Mouse (Mus musculus): ENCODE measurements around the gene AC109138.7.

Gene AC109138.7

GRCm38 (mm10) chr19:4254230-4254629, 40.1 kb downstream of the AC109138.7 start:
- DNase-seq (ENCODE audit: low spot score in 2 of 2): no peak

GRCm38 (mm10) chr19:4255583-4256162, 41.5 kb downstream of the AC109138.7 start:
- DNase-seq (ENCODE audit: low spot score in 2 of 2): no peak

GRCm38 (mm10) chr19:4257216-4257896, 43.2 kb downstream of the AC109138.7 start:
- peak; percentile 95 to 96 for DNase-seq (ENCODE audit: low spot score in 2 of 2)

GRCm38 (mm10) chr19:4257897-4258252, 43.7 kb downstream of the AC109138.7 start:
- DNase-seq (ENCODE audit: low spot score in 2 of 2): no peak

GRCm38 (mm10) chr19:4261038-4261698, 47.0 kb downstream of the AC109138.7 start:
- no peak for DNase-seq (ENCODE audit: low spot score in 2 of 2)

GRCm38 (mm10) chr19:4262756-4263155, 48.6 kb downstream of the AC109138.7 start:
- no peak for DNase-seq (ENCODE audit: low spot score in 2 of 2)

GRCm38 (mm10) chr19:4263702-4264101, 49.5 kb downstream of the AC109138.7 start:
- DNase-seq (ENCODE audit: low spot score in 2 of 2): peak in 1 of 2 experiments; percentile 31

- DNase-seq (ENCODE audit: low spot score in 2 of 2): no peak
Observed at GRCm38 (mm10) chr19:4264171-4264780, 50.1 kb downstream of the AC109138.7 start.

- DNase-seq (ENCODE audit: low spot score in 2 of 2): no peak
Observed at GRCm38 (mm10) chr19:4265956-4266355, 51.8 kb downstream of the AC109138.7 start.

- peak; percentile 73 to 74 for DNase-seq (ENCODE audit: low spot score in 2 of 2)
Observed at GRCm38 (mm10) chr19:4268566-4269361, 54.6 kb downstream of the AC109138.7 start, which contains the start of gene Ssh3. Gene Ssh3 (minus strand): TSS chr19:4269180.

- DNase-seq (ENCODE audit: low spot score in 2 of 2): no peak
Observed at GRCm38 (mm10) chr19:4270187-4270586, 56.0 kb downstream of the AC109138.7 start.

GRCm38 (mm10) chr19:4270972-4271371, 56.8 kb downstream of the AC109138.7 start:
- DNase-seq (ENCODE audit: low spot score in 2 of 2): no peak

GRCm38 (mm10) chr19:4279487-4279886, 65.3 kb downstream of the AC109138.7 start:
- no peak for DNase-seq (ENCODE audit: low spot score in 2 of 2)

- DNase-seq (ENCODE audit: low spot score in 2 of 2): no peak
Observed at GRCm38 (mm10) chr19:4280425-4280824, 66.3 kb downstream of the AC109138.7 start.
